Mouse (Mus musculus) ES-Bruce4 (cell line): ENCODE measurements at regions not wholly inside any gene's neighbourhood (a gene's known extent, or its start where the extent isn't known, plus 50 kb on each side); places are given as distances from the start of the nearest gene placed in this dataset.

Source experiments
- CTCF ChIP-seq: IDR thresholded peaks from one replicate; pipeline ENCODE4 v1.8.1; 2011; ENCODE audit warnings: low read depth, low read length
- POLR2A ChIP-seq: IDR thresholded peaks from one replicate; pipeline ENCODE4 v1.8.1; 2011; ENCODE audit warnings: low read length; ENCODE audit not compliant: insufficient read depth

- TF ChIP-seq CTCF (no peak), POLR2A (no peak)
Measured at GRCm38 (mm10) chr16:12652180-12652579, 457.3 kb upstream of the Ercc4 start.
